Mouse (Mus musculus) CH12.LX (cell line): Measurements from ENCODE around the gene Foxs1. TPM values are rescaled to one million over a fixed set of nuclear protein-coding genes. Genes with fewer than 3 reads are reported as not detected.

Source experiments
- DNase-seq: peaks from one replicate; pipeline ENCODE4 v3.0.0-alpha.2; 2013; ENCODE audit errors: extremely low read depth
- H3K27ac ChIP-seq: 2 replicates; pipeline ENCODE4 v1.5.1; 2012; ENCODE audit warnings: low read depth, mild to moderate bottlenecking, control low read depth, moderate library complexity; ENCODE audit not compliant: insufficient read depth
- H3K27me3 ChIP-seq: replicated peaks from 2 replicates; pipeline ENCODE3; 2012; ENCODE audit warnings: inconsistent platforms
- H3K36me3 ChIP-seq, 2 experiments: replicated peaks in 1 of 2; 2 replicates each; pipeline versions ENCODE3 to v1.6.1; 2012; ENCODE audit warnings: inconsistent platforms in 1 of 2, low read length in 1 of 2, mild to moderate bottlenecking in 1 of 2, mixed read lengths in 1 of 2, moderate library complexity in 1 of 2; ENCODE audit not compliant: control insufficient read depth in 1 of 2, insufficient read depth in 1 of 2
- H3K4me1 ChIP-seq, 2 experiments: 2 replicates each; pipeline ENCODE4 v1.6.1; 2012; ENCODE audit warnings: inconsistent platforms in 1 of 2, moderate library complexity in 1 of 2; ENCODE audit not compliant: insufficient read depth in 2 of 2, control insufficient read depth in 1 of 2
- H3K4me2 ChIP-seq: 2 replicates; pipeline ENCODE4 v1.6.1; 2012; ENCODE audit warnings: low read depth, mild to moderate bottlenecking, control low read depth; ENCODE audit not compliant: poor library complexity, insufficient read depth, severe bottlenecking
- H3K4me3 ChIP-seq, 3 experiments: fragments of 150-350 bp in 1 of 3; sonication (generic) in 1 of 3; replicated peaks in 1 of 3; 2 replicates each; pipeline versions ENCODE3 to v1.5.1; 2011 to 2012; ENCODE audit warnings: low read depth in 2 of 3, low read length in 2 of 3, mild to moderate bottlenecking in 2 of 3, moderate library complexity in 2 of 3, control low read depth in 1 of 3, improper control_type of control experiment in 1 of 3, inconsistent platforms in 1 of 3, mixed read lengths in 1 of 3; ENCODE audit not compliant: poor library complexity in 1 of 3
- H3K79me2 ChIP-seq: replicated peaks from 2 replicates; pipeline ENCODE4 v1.6.1; 2012; ENCODE audit warnings: mild to moderate bottlenecking, moderate library complexity; ENCODE audit not compliant: control insufficient read depth, poor library complexity, insufficient read depth, severe bottlenecking; ENCODE audit errors: extremely low read depth
- H3K9ac ChIP-seq: 2 replicates; pipeline ENCODE4 v1.6.1; 2012; ENCODE audit warnings: low read depth, mild to moderate bottlenecking, control low read depth, moderate library complexity; ENCODE audit not compliant: insufficient read depth
- H3K9me3 ChIP-seq: replicated peaks from 2 replicates; pipeline ENCODE3; 2012; ENCODE audit warnings: low read length, inconsistent platforms, mixed read lengths
- IRF4 ChIP-seq: IDR thresholded peaks from 2 replicates; pipeline ENCODE4 v1.6.1; 2014; ENCODE audit warnings: low read depth, mild to moderate bottlenecking, inconsistent platforms, low read length, improper control_type of control experiment
- UBTF ChIP-seq: IDR thresholded peaks from 2 replicates; pipeline ENCODE4 v1.6.1; 2012; ENCODE audit warnings: low read depth, mild to moderate bottlenecking, inconsistent platforms, low read length, improper control_type of control experiment, moderate library complexity
- dilution Hi-C: fragments of 300-500 bp; cut with MboI; formaldehyde crosslinking; loops from 2 replicates; pipeline ENCODE4 v1.14.3; 2020; ENCODE audit warnings: low sequenced_read_pairs; ENCODE audit not compliant: extremely low pct_unique_long_range_greater_than_20kb, extremely low pct_ligation_motif_present
- in situ Hi-C: fragments of 300-500 bp; cut with MboI; formaldehyde crosslinking; loops from 3 replicates; pipeline ENCODE4 v1.14.3; 2019; ENCODE audit warnings: low sequenced_read_pairs, low pct_ligation_motif_present, low pct_unique_long_range_greater_than_20kb, mixed read lengths
- polyA plus RNA-seq: library from polyadenylated mRNA; unstranded; fragments of >175 nt; gene quantifications from 2 replicates; pipeline ENCODE4 v1.2.1, GENCODE M21; 2012; ENCODE audit warnings: low read depth; ENCODE audit not compliant: insufficient read length
- total RNA-seq, 2 experiments: library from RNA; depleted of rRNA; stranded (reverse); fragments of 300-350 nt in 1 of 2; fragments of >200 nt in 1 of 2; gene quantifications; 2 replicates each; pipeline ENCODE4 v1.2.3; 2012 to 2014

Gene Foxs1
- total and polyA plus RNA-seq, 3 experiments = 6.1 to 9.5 (median 9.1) TPM

DNA sequence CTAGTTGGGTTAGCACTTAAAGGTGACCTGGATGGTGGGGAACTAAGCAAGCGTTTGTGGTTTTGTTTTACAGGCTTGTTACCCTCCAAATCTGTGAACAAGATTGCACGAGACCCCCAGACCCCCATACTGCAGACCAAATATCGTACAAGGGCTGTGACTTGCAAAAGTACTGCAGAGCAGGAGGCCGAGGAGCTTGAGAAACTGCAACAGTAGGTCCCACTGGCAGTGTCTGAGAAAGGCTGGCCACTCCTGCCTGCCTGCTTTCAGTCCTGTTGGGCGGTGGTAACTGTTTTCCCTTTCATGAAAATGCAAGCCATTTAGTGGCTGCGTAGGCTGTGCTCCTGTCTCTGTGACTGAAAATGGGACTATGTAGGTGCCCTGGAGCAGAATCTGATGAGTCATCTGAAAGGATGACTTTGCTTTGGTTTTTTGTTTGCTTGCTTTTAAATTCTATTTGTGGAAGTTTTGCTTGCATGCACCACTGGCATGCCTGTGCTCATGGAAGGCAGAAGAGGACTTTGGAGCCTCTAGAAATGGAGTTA, 48.8 kb downstream of the Foxs1 start:
- dilution Hi-C loops (no loop called here), in situ Hi-C loops (no loop called here)
- Histone ChIP-seq H3K4me1 (peaks cover 0 to 9% of the 10 kb centered on the region in 2 experiments; a peak in 2 of 4 replicates), H3K4me3 (no peak overlapping the region), H3K36me3 (peaks cover 79 to 96% of the 10 kb centered on the region in 2 experiments), H3K9ac (no peak overlapping the region), H3K4me2 (no peak overlapping the region), H3K27ac (no peak overlapping the region; the same call in 1 of the 2 replicates), H3K79me2 (no peaks in the 10 kb centered on the region; the same call in 1 of the 2 replicates), H3K27me3 (no peaks in the 10 kb centered on the region), H3K9me3 (no peaks in the 10 kb centered on the region)
- DNase-seq = no peak
- no peak for TF ChIP-seq IRF4
- TF ChIP-seq UBTF = no peak

Other genes with a start within 250 kb of the Foxs1 start
- 3.3 and 5.4 TPM in 2 replicates for gene Mcts2, start 246.2 kb downstream of the Foxs1 start, total RNA-seq (2012; rRNA removed)
- 0.95 and 1.5 TPM in 2 replicates for gene Mcts2, start 246.2 kb downstream of the Foxs1 start, total RNA-seq (2014; rRNA removed)
- 3.2 and 3.8 TPM in 2 replicates for gene Mcts2, start 246.2 kb downstream of the Foxs1 start, polyA plus RNA-seq
- gene Id1, start 197.0 kb downstream of the Foxs1 start, total RNA-seq (2012; rRNA removed) = 0.38 and 0.93 TPM in 2 replicates
- not detected in 2 replicates for gene Id1, start 197.0 kb downstream of the Foxs1 start, total RNA-seq (2014; rRNA removed)
- gene Id1, start 197.0 kb downstream of the Foxs1 start, polyA plus RNA-seq = not detected in 2 replicates
- not detected in 2 replicates for gene Cox4i2, start 179.0 kb downstream of the Foxs1 start, total RNA-seq (2012; rRNA removed)
- not detected in 2 replicates for gene Cox4i2, start 179.0 kb downstream of the Foxs1 start, total RNA-seq (2014; rRNA removed)
- gene Cox4i2, start 179.0 kb downstream of the Foxs1 start, polyA plus RNA-seq = not detected in 2 replicates
- gene Bcl2l1, start 101.5 kb downstream of the Foxs1 start, total RNA-seq (2012; rRNA removed) = 47.7 and 80.3 TPM in 2 replicates
- 13.7 and 21.3 TPM in 2 replicates for gene Bcl2l1, start 101.5 kb downstream of the Foxs1 start, total RNA-seq (2014; rRNA removed)
- 33.2 and 34.5 TPM in 2 replicates for gene Bcl2l1, start 101.5 kb downstream of the Foxs1 start, polyA plus RNA-seq
- 66.1 and 70.9 TPM in 2 replicates for gene Tpx2, start 85.2 kb downstream of the Foxs1 start, total RNA-seq (2012; rRNA removed)
- gene Tpx2, start 85.2 kb downstream of the Foxs1 start, total RNA-seq (2014; rRNA removed) = 98.0 and 105 TPM in 2 replicates
- gene Tpx2, start 85.2 kb downstream of the Foxs1 start, polyA plus RNA-seq = 123 and 127 TPM in 2 replicates
- gene Mylk2, start 21.9 kb downstream of the Foxs1 start, total RNA-seq (2012; rRNA removed) = 0.47 and 0.97 TPM in 2 replicates
- 1.3 TPM in 2 replicates for gene Mylk2, start 21.9 kb downstream of the Foxs1 start, total RNA-seq (2014; rRNA removed)
- 2.4 TPM in 2 replicates for gene Mylk2, start 21.9 kb downstream of the Foxs1 start, polyA plus RNA-seq
- 0.08 TPM in 1 of 2 replicates, not detected in the other for gene Dusp15, start 18.5 kb upstream of the Foxs1 start, total RNA-seq (2012; rRNA removed)
- not detected in 2 replicates for gene Dusp15, start 18.5 kb upstream of the Foxs1 start, total RNA-seq (2014; rRNA removed)
- gene Dusp15, start 18.5 kb upstream of the Foxs1 start, polyA plus RNA-seq = 0.13 and 0.16 TPM in 2 replicates
- 1.4 and 1.7 TPM in 2 replicates for gene Ttll9, start 29.3 kb upstream of the Foxs1 start, total RNA-seq (2012; rRNA removed)
- gene Ttll9, start 29.3 kb upstream of the Foxs1 start, total RNA-seq (2014; rRNA removed) = 1.5 and 1.6 TPM in 2 replicates
- gene Ttll9, start 29.3 kb upstream of the Foxs1 start, polyA plus RNA-seq = 1.7 and 1.9 TPM in 2 replicates
- gene Pdrg1, start 82.2 kb upstream of the Foxs1 start, total RNA-seq (2012; rRNA removed) = 50.9 and 65.1 TPM in 2 replicates
- 24.5 and 26.1 TPM in 2 replicates for gene Pdrg1, start 82.2 kb upstream of the Foxs1 start, total RNA-seq (2014; rRNA removed)
- 54.9 and 56.4 TPM in 2 replicates for gene Pdrg1, start 82.2 kb upstream of the Foxs1 start, polyA plus RNA-seq
- gene Xkr7, start 98.6 kb upstream of the Foxs1 start, total RNA-seq (2012; rRNA removed) = not detected in 2 replicates
- gene Xkr7, start 98.6 kb upstream of the Foxs1 start, total RNA-seq (2014; rRNA removed) = not detected in 2 replicates
- not detected in 2 replicates for gene Xkr7, start 98.6 kb upstream of the Foxs1 start, polyA plus RNA-seq
- not detected in 2 replicates for gene Ccm2l, start 132.7 kb upstream of the Foxs1 start, total RNA-seq (2012; rRNA removed)
- gene Ccm2l, start 132.7 kb upstream of the Foxs1 start, total RNA-seq (2014; rRNA removed) = not detected in 2 replicates
- gene Ccm2l, start 132.7 kb upstream of the Foxs1 start, polyA plus RNA-seq = not detected in 2 replicates
- 0.08 and 0.17 TPM in 2 replicates for gene Hck, start 175.3 kb upstream of the Foxs1 start, total RNA-seq (2012; rRNA removed)
- 0.68 and 0.78 TPM in 2 replicates for gene Hck, start 175.3 kb upstream of the Foxs1 start, total RNA-seq (2014; rRNA removed)
- 0.60 and 0.63 TPM in 2 replicates for gene Hck, start 175.3 kb upstream of the Foxs1 start, polyA plus RNA-seq
- 29.0 and 30.4 TPM in 2 replicates for gene Tm9sf4, start 228.1 kb upstream of the Foxs1 start, total RNA-seq (2012; rRNA removed)
- 13.3 and 13.6 TPM in 2 replicates for gene Tm9sf4, start 228.1 kb upstream of the Foxs1 start, total RNA-seq (2014; rRNA removed)
- gene Tm9sf4, start 228.1 kb upstream of the Foxs1 start, polyA plus RNA-seq = 43.0 and 51.1 TPM in 2 replicates